Mouse (Mus musculus) heart, postnatal 36 days (tissue): ENCODE measurements around the gene Mapkapk2. TPM values are rescaled to one million over a fixed set of nuclear protein-coding genes. Genes with fewer than 3 reads are reported as not detected.

ENCODE experiments used
- DNase-seq, 2 experiments: peaks; one replicate each; pipeline ENCODE4 v3.0.0; 2021 to 2022
- intact Hi-C: fragments of 180-260 bp; cut with DNase I; formaldehyde crosslinking; loops from one replicate; pipeline ENCODE4 v1.15.1; 2025
- total RNA-seq, 2 experiments: library from RNA; stranded (reverse); gene quantifications; 2 replicates each; pipeline ENCODE4 v1.2.3; 2021

Mapkapk2 gene
- total RNA-seq, 2 experiments from 2014 or later: 292 to 300 TPM

DNA sequence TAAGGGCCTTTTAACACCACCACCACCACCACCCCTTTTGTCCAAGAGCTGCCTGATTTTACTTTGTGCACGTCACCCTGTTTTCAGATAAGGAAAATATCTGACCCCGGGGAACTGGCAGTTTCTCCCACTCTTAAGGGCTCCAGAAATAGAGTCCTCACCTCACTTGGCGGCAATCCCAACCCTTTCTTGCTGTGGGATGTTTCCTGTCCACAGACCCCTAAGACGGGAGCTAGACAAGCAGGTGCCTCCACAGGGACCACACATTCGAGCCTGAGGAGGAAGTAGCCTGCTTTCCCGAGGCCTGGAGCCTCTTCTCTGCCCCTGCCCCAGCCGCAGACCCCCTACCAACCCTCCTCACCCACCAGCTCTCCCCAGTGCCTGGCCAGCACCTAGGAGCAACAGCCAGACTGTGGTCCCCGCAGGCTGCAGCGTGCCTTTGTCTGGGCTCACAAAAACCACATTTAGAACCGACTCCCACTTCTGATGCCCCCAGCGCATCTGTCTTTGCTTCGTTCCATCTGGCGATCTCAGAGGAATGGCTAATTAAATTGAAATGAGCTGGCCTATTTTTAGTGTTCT, 18.9 kb upstream of the Mapkapk2 start:
- intact Hi-C loops: loop anchor here (1.0 to 5.0 kb wide), 2 partner anchors 130 to 146 kb away; no protein-coding TSS in a partner anchor
- peak; percentile 54 to 65 for DNase-seq

DNA sequence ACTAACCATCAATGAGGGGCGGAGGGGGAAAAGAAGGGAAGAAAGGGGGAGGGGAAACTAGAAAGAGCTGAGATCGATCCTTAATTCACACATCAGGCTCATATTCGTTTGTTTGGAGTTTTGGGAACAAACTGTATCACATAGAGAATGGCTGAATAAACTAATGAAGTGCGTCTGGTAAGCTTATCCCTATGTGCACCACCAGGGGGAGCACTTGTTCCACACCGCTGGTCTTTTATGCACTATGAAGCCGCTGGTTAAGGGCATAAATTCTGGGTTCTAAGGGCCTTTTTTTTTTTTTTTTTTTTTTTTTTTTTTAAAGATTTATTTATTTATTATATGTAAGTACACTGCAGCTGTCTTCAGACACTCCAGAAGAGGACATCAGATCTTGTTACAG, 18.3 kb upstream of the Mapkapk2 start:
- DNase-seq: peak; percentile 72 to 76
- intact Hi-C loops: loop anchor here (1.0 to 5.0 kb wide), 3 partner anchors 39 to 146 kb away; no protein-coding TSS in a partner anchor

DNA sequence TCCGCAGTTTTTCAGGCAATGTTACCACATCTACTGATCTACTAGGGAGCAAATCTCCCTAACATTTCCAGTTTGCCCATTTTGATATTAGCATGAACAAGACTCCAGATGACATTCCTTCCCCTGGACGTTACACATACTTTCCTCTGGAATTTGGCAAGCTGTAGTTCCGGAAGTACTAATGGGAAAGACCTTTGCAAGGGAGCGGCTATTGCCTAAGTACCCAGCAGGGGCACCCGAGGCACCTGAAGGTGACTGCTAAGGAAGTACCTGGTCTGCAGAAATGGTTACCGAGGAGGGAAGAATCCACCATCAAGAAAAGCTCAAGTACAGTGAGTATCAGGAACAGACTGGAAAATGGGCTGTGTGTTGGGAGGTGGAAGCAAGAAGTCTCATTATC, 14.9 kb upstream of the Mapkapk2 start:
- DNase-seq: no peak

DNA sequence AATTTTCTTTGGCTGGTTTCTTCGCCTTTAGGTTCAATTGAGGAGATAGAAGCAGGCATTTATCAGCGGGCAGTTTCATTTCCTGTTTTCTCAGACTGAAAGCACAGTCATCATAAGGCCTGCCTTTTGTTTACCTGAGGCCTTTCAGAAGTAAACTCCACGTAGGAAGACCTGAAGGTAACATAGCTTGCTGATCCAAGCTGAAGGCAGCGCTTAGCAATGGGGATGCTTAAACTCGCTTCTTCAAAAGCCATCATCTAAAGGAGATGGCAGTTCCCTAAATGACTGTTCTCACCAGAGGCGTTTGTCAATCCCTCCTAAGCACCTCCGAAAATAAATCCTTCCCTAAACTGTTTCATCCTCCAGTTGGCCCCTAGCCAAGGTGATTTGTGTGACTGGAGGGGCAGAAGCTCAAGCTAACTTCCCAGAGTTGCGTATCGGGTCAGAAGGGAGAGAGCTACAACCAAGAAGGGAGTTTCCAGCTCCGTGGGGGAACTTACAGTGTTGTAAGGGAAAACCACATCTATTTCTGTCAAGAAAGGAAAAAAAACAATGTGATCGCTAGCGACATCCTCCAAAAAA, 13.0 kb upstream of the Mapkapk2 start:
- intact Hi-C loops: no loop called here

More for the DNA sequence above, 14.9 kb upstream of the Mapkapk2 start:
- intact Hi-C loops: no loop called here

DNA sequence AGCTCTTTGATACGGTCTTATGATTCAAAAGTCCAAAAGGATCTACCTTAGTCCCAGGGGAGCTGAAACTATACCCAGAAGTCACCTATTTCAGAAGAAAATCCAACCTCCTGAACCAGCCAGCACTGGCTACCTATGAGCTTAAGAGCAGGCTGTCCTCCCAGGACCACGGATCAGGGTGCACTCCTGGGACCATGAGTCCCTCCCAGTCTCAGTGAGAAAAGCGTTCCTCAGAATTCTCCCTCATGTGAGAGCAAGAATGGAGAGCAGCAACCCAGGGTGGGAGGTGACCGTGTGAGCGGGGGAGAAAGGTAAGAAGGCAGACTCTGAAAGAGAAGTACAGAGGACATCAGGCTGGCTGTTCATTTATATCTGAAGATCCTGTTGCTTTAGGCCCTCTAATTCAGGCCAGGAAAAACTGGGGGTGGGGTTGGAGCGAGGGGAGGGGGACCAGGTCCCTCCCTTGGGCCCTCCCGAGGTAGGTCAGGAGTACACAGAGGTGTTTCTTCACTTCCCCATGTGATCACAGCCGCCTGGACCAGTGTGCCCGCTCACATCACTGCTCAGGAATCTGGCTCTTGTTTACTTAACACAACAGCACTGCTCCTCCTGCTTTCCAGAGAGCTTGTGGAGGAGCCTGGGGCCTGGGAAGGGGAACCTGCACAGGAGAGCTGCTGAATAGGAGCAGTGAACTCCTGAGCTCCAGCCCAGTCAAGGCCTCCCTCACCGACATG, 10.1 kb upstream of the Mapkapk2 start:
- intact Hi-C loops: no loop called here
- no peak for DNase-seq

More for the DNA sequence above, 13.0 kb upstream of the Mapkapk2 start:
- peak; percentile 37 to 51 for DNase-seq

DNA sequence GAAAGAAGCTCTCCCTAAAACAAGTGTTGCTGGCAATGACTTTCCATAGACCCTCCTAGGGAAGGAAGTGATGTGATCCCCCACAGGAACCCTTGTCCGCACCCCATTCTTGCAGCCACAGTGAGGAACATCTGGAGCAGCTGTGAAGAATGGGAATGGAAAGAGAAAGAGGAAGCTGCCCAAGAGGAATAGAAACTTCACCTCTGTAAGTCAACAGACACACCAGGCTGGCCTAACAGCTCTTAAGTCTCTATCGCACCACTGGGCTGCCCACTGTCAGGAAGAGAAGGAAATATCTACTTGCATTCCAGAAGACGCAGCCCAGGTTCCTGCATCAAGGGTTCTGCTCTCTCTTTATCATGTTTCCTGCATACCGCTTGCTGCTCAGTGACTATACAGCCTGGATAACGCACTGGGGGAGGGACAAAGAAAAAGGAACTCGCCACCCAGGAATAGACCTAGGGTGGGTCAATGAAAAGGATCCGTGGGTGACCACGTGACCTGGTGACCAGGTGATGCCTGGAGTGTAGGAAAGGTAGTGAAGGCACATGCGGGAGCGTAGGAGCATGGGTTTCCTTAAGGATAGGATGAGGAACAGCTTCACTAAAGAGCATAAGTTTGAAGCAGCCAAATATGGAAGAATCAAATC, 6.3 kb upstream of the Mapkapk2 start:
- no peak for DNase-seq
- intact Hi-C loops: no loop called here

DNA sequence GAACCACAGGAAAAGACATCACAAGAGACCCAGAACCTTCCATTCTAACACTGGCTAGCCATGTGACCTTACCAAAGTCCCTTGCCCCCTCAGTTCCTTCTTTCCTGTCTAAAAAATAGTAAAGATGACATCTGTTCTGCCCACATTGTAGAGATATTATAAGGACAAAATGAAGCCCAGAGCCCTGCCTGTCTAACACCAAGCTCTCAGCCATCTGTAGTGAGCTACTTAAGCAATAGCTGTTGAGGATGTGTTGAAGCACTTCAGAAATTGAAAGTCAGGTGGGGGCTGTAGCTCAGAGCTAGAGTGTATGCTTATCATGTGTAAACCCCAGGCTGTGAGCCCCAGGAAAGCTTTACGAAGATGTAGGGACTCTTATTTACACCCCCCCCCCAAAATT, 3.2 kb upstream of the Mapkapk2 start:
- intact Hi-C loops: no loop called here
- DNase-seq: no peak

DNA sequence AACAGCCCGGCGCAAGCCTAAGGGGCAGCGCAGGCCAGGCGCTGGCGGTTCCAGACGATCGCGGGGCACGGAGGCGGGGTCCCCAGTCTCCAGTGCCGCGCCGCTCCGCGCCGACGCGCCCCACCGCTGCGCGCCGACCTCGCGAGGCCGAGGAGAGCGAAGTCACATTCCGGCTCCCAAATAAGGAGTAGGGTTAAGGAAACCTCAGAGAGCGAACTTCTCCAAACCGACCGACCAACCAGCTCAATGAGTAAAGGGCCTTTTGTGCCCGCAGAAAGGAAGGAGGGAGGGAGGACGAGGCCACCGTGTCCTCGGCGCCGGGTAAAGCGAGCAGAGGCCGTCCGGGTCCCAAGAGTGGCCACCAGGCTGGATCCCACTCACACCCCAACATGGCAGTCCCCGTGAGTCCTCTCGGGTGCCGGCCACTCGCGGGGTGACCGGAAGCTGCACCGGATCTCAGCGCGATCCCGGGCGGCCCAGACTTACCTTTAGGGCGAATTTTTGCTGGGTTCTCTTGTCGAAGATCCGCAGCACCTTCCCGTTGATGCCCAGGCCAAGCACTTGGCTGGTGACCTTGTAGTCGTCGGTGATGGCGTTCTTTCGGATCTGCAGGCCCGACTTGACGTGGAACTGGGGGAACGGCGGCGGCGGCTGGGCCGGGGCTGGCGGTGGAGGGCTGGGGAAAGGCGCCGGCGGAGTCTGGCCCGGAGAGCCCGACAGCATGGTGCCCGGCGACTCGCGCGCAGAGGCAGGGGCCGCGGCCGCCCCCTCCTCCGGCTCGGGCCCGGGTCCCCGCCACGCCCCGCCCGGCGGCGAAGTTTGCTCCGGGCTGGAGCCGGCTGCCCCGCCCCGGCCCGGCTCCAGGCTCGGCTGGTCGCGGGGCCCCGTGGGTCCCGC, 575 bp downstream of the Mapkapk2 start:
- intact Hi-C loops: loop anchor here (2.0 kb wide), 1 partner anchor 36 kb away; no protein-coding TSS in a partner anchor
- DNase-seq: peak; percentile 64 to 77

DNA sequence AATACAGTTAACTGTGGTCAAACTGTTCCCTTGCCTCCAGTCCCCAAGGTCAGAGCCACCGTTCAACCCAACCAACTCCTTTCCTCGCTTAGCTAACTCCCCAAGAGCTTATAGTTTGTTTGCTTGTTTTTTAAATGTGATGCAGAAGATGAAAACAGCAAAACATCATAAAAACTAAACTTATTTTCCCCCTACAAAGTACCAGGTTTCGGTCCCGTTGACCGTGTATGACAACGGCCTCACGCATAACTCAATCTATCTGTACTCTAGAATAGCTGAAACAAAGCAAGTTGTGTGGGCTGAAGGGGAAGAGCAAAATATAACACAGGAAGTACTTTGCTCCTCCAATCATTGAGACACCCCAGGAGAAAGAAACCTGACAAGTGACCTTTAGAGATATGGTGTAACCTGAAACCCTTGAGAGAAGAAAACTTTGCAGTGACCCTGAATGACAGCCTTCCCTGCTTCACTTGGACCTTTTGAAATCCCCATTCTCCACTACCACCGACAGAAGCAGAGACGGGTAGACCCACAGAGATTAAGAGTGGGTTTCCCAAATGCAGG, 1.4 kb downstream of the Mapkapk2 start:
- intact Hi-C loops: loop anchor here (2.0 kb wide), 1 partner anchor 35 kb away; no protein-coding TSS in a partner anchor
- DNase-seq: no peak

DNA sequence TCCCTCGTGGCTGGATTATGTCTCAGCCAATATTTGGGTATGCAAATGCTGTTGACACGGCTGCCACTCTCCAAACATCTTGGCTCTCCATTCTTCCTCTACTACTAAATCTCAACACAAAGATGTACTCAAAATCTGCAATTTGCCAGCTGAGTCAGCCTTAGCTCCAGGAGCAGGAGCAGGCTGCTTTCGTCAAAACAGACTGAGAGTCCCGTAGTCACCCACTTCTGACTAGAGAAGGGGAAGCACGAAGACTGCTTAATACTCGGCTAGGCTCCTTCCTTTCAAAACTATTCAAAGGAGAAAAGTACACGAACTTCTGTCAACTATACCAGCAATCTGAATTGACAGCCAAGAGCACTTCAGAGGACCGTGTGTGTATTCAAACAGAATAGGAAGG, 2.1 kb downstream of the Mapkapk2 start:
- intact Hi-C loops: no loop called here
- DNase-seq: no peak

DNA sequence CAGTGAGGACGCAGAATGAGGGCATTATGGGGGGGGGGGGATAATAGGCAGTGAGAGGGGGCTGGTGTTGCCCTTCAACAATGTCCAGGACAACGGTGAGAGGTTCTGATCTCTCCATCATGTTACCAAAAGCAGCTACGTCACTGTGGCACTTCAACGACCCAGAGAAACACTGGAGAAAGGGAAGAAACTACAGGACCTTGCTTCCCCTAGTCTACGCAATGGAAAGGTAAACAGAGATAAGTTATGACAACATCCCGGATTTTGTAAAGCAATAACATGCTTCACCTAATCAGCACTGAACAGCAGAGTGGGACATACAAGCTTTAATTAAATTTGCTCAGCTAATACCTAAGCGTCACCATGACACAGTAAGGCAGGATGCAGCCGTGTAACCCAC, 3.7 kb downstream of the Mapkapk2 start:
- intact Hi-C loops: no loop called here
- no peak for DNase-seq

DNA sequence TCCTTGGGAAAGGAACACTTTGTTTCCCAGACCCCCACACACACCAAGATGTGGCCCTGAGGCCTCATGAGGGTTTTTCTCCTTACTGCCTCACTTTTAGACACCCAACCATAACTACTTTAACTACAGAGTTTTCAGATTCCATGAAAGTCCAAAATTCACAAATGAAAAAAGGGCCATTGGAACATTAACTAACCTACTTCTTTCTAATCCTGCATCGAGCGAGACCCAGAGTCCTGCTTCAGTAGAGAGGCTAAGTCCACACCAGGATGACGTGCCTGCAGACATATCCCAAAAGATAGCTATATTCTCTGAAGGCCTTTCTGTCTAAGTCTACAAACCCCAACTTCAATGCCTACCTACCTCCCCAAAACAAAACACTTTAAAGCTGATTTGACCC, 4.8 kb downstream of the Mapkapk2 start:
- intact Hi-C loops: no loop called here

DNA sequence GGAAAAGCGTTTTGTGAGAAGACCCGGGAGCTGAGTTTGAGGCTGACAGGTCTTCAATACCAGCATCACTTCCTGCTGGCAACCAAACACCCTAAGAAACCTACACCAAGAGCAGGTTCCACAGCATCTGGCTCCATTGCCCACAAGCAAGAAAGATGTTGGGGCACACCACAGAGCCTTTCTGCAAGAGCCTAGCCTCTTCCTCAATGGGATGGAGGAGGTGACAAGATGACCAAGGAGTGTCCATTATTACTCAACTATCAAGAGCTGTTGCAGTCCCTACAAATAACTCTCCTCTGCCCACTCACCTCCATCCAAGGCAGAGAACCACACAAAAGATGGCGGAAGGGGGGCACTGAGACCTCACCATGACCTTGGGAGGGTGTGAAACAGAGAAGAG, 5.5 kb downstream of the Mapkapk2 start:
- intact Hi-C loops: no loop called here
- DNase-seq: no peak

More for the DNA sequence above, 4.8 kb downstream of the Mapkapk2 start:
- DNase-seq: no peak

DNA sequence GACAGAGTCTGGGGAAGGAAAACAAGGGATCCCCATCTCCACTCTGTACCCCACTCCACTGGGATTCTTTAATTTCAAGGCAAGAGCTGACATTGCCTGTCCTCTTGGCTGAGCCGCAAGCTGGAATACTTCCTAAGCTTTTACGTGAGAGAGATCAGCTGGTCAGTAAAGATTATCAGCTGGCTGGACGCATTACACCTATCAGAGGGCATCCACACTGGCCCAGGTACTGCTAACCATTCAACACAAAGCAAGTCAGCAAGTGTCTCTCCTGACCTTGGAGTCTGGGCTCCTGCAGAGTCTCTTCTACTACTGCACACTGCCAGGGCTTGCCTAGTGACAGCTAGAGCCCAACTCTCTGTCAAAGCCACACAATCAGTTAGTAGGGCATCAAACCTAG, 6.1 kb downstream of the Mapkapk2 start:
- no peak for DNase-seq
- intact Hi-C loops: no loop called here

DNA sequence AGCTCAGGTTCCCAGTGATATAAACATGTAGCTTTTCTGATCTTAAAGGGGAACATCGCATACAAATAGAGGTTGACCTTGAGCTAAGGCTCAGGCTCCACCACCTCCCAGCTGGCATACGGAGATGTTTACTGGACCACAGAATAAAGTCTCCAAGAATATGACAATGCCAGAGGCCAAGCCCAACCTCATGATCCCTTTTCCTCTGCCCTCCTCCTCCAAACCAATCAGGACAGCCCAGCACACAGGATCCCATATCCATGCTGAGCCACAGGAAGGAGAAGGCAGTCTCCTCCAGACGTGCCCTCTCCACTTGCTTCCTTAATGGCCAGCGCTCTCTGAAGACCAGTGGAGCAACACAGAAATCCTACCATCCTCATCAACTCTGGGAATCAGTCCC, 6.7 kb downstream of the Mapkapk2 start:
- intact Hi-C loops: no loop called here
- peak in 1 of 2 experiments; percentile 53 for DNase-seq

DNA sequence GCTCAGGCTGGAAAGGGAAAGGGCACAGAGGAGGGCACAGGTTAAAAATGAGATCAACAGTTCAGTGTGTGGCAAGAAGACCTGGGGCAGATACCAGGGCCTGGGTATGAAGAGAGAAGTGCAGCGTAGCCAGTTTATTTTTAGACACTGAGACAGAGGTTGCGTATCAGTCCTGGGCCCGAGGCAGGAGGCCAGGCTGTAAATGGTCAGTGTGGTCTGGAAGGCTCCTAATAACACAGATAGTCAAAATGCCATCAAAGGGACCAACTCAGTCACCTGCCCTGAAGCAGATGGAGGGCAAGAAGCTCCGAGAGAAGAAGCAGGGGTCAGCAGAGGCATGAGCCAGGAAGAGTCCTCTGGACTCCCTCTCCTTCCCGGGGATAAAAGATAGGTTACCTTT, 7.4 kb downstream of the Mapkapk2 start:
- intact Hi-C loops: no loop called here
- DNase-seq: peak in 1 of 2 experiments; percentile 51

DNA sequence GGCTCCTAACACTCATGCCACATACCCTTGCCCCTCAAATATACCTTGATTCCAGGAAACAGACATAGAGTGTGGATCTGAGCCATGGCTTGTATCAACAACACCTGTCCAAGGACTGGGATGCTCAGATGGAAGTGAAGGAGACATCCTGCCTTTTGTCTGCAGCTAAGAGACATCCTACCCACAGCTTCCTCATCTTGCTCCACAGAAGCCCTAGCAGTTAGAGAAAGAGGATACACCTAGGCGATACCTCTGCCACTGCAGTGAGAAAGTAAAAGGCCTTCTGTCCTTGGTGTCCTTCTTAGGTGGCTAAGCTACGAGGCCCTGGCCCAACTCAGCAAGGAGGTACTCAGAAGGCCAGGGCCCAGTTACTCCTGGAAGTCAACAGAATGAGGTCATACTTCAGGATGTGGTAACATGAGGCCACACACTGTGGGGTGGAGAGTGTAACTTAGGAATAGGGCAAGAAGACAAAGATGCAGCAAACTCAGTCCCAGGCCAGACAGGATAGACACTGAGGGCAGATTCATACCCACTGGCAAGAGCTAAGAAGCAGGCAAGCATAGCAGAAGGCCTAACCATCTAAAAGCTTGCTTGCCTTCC, 8.0 kb downstream of the Mapkapk2 start:
- DNase-seq: no peak
- intact Hi-C loops: no loop called here

DNA sequence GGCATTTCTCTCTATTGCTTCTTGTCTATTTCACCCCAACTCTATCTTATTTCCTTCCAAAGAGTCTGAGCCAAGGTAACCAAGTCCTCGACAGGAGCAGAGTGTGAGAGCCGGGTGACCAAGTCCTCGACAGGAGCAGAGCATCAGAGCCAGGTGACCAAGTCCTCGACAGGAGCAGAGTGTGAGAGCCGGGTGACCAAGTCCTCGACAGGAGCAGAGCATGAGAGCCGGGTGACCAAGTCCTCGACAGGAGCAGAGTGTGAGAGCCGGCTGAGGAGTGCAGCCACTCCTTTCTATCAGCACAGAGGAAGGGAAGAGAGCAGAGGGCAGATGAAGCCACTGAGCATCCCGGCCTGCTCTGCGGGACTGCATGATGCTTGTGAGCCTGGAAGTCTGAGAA, 9.1 kb downstream of the Mapkapk2 start:
- DNase-seq: no peak
- intact Hi-C loops: no loop called here

DNA sequence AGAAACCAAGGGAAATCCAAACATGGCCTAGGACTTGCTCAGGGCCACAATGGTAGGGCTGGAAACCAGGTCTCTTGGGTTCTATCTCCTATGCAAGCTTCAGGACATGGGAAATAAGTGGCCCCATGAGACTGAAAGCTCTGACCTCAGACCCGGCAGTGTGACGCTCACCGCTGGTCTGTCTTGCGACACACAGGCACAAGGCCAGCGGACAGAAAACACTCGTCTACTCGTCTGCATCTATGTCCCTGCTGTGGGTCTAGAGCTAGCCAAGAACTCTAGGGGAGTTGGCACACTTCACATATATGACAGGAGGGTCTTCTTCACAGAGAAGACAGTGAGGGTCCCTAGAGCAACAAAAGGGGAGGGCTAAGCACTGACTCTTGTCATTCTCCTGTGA, 10.7 kb downstream of the Mapkapk2 start:
- DNase-seq: peak; percentile 63 to 67
- intact Hi-C loops: no loop called here
